ENCODE assay signal across 1 mouse cellular context in genomic region chr7:28382347-28382951, GRCm38 (mm10).
TF ChIP-seq lines count a peak whose summit lies in the region.

No protein-coding gene starts in this region.

TF ChIP-seq in CH12.LX, 34 proteins besides CTCF, POLR2A, EP300 and RAD21:
- TF ChIP-seq MEF2A (IDR thresholded peaks at IDR 0.05; ENCODE audit: borderline replicate concordance, low read depth, low read length) = no peak
- TF ChIP-seq E2F4 (IDR thresholded peaks at IDR 0.05; ENCODE audit: insufficient replicate concordance, low read depth, low read length) = no peak
- no peak for TF ChIP-seq CHD1 (IDR thresholded peaks at IDR 0.05; ENCODE audit: low read depth, low read length)
- no peak for TF ChIP-seq NRF1 (IDR thresholded peaks at IDR 0.05; ENCODE audit: low read depth, low read length)
- 0 out of 2 replicates have a peak, but pooled peaks have one; percentile 7 for TF ChIP-seq IRF4 (IDR thresholded peaks at IDR 0.05; ENCODE audit: low read depth, low read length)
- peak; percentile 61; the same call in 1 of the 2 replicates for TF ChIP-seq MYC (IDR thresholded peaks at IDR 0.05; ENCODE audit: low read depth, low read length)
- TF ChIP-seq USF2 (conservative IDR thresholded peaks at IDR 0.05; ENCODE audit: low read depth, low read length) = no peak
- no peak for TF ChIP-seq POLR2AphosphoS2 (IDR thresholded peaks at IDR 0.05; ENCODE audit: low read depth, low read length)
- no peak for TF ChIP-seq GABPA (IDR thresholded peaks at IDR 0.05; ENCODE audit: insufficient replicate concordance, low read depth, low read length)
- no peak for TF ChIP-seq ZKSCAN1 (IDR thresholded peaks at IDR 0.05; ENCODE audit: borderline replicate concordance, low read depth, low read length)
- TF ChIP-seq NELFE (IDR thresholded peaks at IDR 0.05; ENCODE audit: low read depth, low read length) = no peak
- TF ChIP-seq MAFK (IDR thresholded peaks at IDR 0.05; ENCODE audit: insufficient replicate concordance, low read length) = no peak
- no peak; the same call in 1 of the 2 replicates for TF ChIP-seq MXI1 (IDR thresholded peaks at IDR 0.05; ENCODE audit: low read depth, low read length)
- no peak for TF ChIP-seq JUN (IDR thresholded peaks at IDR 0.05; ENCODE audit: insufficient read depth, low read depth, low read length)
- peak; percentile 60 for TF ChIP-seq BHLHE40 (IDR thresholded peaks at IDR 0.05; ENCODE audit: low read depth, low read length)
- TF ChIP-seq TBP (conservative IDR thresholded peaks at IDR 0.05; ENCODE audit: low read depth, low read length) = no peak
- TF ChIP-seq ZMIZ1 (IDR thresholded peaks at IDR 0.05; ENCODE audit: low read depth, low read length) = no peak
- peak; percentile 54; the same call in 1 of the 2 replicates for TF ChIP-seq MAX (IDR thresholded peaks at IDR 0.05; ENCODE audit: low read length)
- peak; percentile 82; the same call in 1 of the 2 replicates for TF ChIP-seq SIN3A (IDR thresholded peaks at IDR 0.05; ENCODE audit: low read length)
- TF ChIP-seq SMC3 (IDR thresholded peaks at IDR 0.05; ENCODE audit: low read depth, low read length) = no peak
- no peak for TF ChIP-seq UBTF (IDR thresholded peaks at IDR 0.05; ENCODE audit: low read depth, low read length)
- no peak for TF ChIP-seq JUND (conservative IDR thresholded peaks at IDR 0.05; ENCODE audit: low read depth, low read length)
- 0 out of 2 replicates have a peak, but pooled peaks have one; percentile 34 for TF ChIP-seq KAT2A (IDR thresholded peaks at IDR 0.05; ENCODE audit: insufficient replicate concordance, low read length)
- TF ChIP-seq HCFC1 (IDR thresholded peaks at IDR 0.05; ENCODE audit: low read depth, low read length) = no peak
- peak; percentile 83 for TF ChIP-seq CHD2 (IDR thresholded peaks at IDR 0.05; ENCODE audit: low read length)
- no peak for TF ChIP-seq ZNF384 (IDR thresholded peaks at IDR 0.05; ENCODE audit: low read depth, low read length)
- TF ChIP-seq PAX5 (IDR thresholded peaks at IDR 0.05; ENCODE audit: low read length) = no peak
- TF ChIP-seq USF1 (IDR thresholded peaks at IDR 0.05; ENCODE audit: low read depth, low read length) = no peak
- TF ChIP-seq ZC3H11A (IDR thresholded peaks at IDR 0.05; ENCODE audit: low read depth, low read length) = no peak
- TF ChIP-seq ETS1 (conservative IDR thresholded peaks at IDR 0.05; ENCODE audit: low read depth, low read length) = peak; percentile 88
- no peak; the same call in 1 of the 2 replicates for TF ChIP-seq RCOR1 (conservative IDR thresholded peaks at IDR 0.05; ENCODE audit: low read depth, low read length)
- TF ChIP-seq MAZ (IDR thresholded peaks at IDR 0.05; ENCODE audit: low read depth, low read length) = no peak
- 0 out of 2 replicates have a peak, but pooled peaks have one; percentile 9 for TF ChIP-seq ELF1 (IDR thresholded peaks at IDR 0.05; ENCODE audit: low read depth, low read length)
- TF ChIP-seq TCF12 (IDR thresholded peaks at IDR 0.05; ENCODE audit: low read depth, low read length) = peak; percentile 50; the same call in 1 of the 2 replicates
TF ChIP-seq in CH12.LX: peak in this region for 10.
